Mouse (Mus musculus): Measurements from ENCODE around the gene Efnb2.

Gene Efnb2

GRCm38 (mm10) chr8:8661103-8661758 lies at the start of gene Efnb2:
TSS of gene Efnb2 (minus strand) at chr8:8661242.
- DNase-seq (ENCODE audit: low read depth), result peak; percentile 93

DNA sequence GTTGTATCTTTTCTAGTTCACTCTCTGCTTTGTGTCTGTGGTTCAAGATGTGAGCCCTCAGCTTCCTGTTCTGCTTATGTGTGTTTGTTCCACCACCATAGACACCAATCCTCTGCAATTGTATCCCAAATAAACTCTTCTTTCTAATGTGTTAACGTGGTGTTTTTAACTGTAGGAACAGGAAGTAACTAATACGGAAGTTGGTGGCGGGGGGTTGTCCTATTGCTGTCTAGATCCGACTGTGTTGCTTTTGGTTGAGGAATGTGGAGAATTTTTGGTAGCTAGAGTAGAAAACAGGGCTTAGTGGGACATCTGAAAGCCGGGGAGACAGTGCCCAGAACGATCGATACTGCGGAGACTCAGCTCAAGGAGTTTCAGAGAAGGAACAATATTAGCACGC lies 43.8 kb upstream of the Efnb2 start:
- DNase-seq (ENCODE audit: low read depth), result no peak

DNA sequence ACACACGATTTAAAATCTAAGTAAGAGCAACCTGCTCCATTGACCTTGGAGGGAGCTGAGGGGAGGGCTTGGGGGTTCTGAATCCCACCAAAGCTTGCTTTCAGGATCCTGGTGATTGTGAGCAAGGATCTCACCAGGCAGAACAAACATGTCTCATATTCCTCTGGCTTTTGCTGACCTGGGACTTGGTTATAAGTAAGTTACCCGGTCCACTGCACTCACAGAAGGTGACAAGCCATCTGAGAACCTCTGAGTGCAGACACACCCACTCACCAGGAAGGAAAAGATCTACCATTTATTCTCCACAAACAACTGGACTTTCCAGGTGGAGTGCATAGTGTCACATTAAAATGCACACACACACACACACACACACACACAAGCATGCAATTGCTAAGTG lies 42.6 kb upstream of the Efnb2 start:
- DNase-seq (ENCODE audit: low read depth), result no peak

- no peak for DNase-seq (ENCODE audit: low read depth)
These were observed 39.8 kb upstream of the Efnb2 start for GRCm38 (mm10) chr8:8700821-8701220.

DNA sequence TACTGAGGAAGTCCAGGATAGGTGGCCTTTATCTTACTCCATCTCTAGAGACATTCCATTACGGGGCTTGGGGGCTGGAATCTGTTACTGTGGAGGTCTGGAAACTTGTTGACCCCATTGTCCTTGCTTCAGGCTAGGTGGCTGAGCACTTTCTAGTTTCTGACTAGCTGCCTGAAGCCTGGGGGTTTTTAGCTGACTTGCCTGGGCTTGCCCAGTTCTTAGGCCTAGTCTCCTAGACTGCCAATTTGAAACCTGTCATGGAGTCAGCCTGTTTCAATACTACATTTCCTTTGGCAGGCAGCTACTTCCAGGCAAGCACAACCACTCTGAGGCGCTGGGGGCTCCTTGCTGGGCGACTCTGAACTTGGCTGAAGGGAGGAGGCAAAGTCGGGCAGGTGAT lies 39.2 kb upstream of the Efnb2 start:
- DNase-seq (ENCODE audit: low read depth), result no peak

DNA sequence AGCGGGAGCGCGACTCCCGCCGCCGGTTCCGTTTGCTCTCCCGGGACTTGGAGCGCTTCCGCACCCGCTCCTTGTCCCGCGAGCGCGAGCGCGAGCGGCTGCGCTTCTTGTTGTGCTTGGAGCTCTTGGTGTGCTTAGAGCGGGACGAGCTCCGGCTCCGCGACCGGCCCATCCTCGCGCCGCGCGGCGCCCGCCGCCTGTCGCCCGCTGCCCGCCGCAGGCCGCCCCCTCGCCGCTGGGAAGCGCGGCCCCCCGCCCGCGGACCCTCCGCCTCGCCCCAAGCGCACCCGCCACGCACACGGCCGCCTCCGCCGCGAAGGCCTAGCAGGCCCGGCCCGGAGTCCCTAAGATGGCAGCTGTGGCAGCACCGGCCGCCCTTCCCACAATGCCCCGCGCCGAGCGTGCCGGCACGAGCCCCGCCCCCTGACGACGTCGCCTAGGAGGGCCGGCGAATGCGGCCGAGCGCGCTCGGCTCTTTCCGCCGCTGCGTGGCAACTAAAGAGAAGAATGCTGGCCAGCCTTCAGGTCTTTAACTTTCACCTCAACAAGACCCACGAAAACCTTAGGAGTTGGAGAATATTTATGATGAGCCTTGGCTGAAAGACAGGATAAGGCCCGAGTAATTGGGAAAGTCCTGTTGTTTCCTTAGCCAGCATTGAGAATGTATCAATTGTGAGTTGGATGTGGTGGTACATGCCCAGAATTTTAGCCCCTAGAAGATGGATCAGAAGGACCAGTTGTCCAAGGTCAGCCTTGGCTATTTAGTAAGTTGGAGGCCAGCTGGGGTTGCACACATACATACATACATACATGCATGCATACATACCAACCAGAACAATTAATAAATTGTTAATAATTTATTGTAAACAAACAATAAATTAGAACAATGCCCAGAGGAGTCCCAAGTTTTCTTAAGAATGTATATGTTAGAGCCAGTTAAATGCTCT lies 29.4 kb upstream of the Efnb2 start, which contains the start of gene Arglu1:
Gene Arglu1 (minus strand): TSS at position 376 of the 947 bp plus-strand sequence.
- DNase-seq (ENCODE audit: low read depth), result peak; percentile 96

DNA sequence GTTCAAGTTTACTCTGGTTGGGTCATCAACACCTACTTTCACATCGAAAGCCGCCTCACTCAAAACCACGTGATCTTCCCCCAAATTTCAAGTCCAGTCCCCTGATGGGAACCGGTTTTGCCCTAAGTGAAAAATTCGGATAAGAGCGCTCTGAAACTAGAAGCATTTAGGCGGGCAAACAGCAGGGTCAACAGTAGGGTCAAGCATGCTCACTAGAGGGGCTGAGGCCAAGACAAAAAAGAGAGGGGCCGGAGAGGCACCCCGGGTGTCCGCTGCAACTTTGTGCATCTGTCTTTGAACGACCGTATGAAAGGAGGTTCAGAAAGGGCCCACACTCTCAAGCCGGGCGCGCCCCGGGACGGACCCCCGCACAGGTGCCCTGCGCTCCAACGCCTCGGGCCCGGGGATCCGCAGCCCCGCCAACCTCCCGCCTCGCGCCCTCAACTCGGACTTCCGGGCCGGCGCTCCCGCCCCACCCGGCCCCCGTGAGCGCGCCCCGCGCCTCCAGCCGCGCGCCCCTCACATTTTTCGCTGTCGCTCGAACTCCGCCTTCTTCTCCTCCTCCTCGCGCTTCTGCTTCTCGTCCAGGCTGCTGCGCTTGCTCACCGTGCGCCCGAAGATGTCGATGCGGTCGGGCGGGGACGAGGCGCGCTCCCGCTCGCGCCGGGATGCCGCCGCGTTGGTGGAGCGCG lies 28.6 kb upstream of the Efnb2 start:
- DNase-seq (ENCODE audit: low read depth), result peak; percentile 74

DNA sequence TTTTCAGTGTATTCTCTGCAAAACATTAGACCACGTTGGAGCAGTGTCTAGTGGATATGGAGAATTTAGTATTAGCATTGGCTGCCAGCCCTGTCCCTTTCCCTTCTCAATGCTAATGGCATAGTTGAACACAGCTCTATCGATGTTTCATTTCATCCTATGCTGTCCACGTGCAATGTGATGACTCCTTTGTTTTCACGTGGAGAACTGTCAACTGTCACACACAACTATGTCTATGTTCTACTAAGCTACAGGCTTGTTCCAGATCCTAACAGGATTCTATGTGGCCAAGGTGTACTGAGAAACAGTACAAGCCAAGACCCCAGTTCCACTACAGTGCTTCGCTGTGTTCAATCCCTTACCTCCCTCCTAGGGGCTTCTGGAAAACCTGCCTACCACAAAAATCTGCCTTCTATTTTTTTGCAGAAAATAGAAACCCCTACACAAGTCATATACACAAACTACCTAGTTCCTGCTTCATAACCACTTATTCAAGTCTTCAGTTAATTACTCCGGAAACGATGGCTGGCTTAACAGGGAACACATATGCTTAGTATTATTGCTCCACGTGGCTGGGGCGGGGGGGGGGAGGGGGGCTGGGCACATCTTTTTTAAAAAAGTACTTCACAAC lies 27.9 kb upstream of the Efnb2 start:
- DNase-seq (ENCODE audit: low read depth), result no peak

GRCm38 (mm10) chr8:8685517-8685916 lies 24.5 kb upstream of the Efnb2 start:
- peak; percentile 22 for DNase-seq (ENCODE audit: low read depth)

DNA sequence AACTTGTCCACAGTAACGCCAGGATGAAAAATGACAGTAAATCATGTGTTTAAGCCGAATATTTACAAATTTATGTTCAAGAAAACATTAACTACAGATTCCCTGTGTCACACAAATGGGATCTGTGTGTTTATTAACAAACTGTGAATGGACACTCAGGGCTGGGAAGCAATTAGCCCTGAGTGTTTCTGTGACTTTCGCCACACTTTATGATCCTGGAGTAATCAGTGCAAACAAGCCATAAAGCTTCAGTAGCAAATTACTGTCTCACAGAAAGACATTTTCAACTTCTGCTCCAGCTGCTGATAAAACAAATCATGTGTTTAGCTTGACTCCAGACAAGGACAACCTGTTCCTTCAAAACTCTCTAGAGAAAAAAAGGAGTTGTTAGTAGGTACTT lies 21.7 kb upstream of the Efnb2 start:
- no peak for DNase-seq (ENCODE audit: low read depth)

GRCm38 (mm10) chr8:8678236-8678635 lies 17.2 kb upstream of the Efnb2 start:
- no peak for DNase-seq (ENCODE audit: low read depth)

DNA sequence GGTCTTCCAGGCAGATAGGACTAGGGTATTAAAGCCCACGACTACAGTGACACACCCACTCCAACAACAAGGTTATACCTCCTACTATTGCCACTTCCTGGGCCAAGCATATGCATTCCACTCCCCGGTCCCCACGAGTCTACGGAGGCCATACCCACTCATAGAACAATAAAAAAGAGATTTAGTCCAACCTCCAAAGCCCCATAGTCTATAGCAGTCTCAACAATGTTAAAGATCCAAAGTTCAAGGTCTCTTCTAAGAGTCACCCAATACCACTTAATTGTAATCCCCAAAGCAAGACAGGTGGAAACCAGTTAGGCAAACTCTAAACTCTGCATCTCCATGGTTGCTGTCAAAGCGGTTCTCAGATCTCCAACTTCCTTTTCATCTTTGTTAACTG lies 13.8 kb upstream of the Efnb2 start:
- no peak for DNase-seq (ENCODE audit: low read depth)

- peak; percentile 88 for DNase-seq (ENCODE audit: low read depth)
These were observed 707 bp upstream of the Efnb2 start for GRCm38 (mm10) chr8:8661759-8662138.

GRCm38 (mm10) chr8:8660307-8661098 lies 539 bp downstream of the Efnb2 start:
- no peak for DNase-seq (ENCODE audit: low read depth)

DNA sequence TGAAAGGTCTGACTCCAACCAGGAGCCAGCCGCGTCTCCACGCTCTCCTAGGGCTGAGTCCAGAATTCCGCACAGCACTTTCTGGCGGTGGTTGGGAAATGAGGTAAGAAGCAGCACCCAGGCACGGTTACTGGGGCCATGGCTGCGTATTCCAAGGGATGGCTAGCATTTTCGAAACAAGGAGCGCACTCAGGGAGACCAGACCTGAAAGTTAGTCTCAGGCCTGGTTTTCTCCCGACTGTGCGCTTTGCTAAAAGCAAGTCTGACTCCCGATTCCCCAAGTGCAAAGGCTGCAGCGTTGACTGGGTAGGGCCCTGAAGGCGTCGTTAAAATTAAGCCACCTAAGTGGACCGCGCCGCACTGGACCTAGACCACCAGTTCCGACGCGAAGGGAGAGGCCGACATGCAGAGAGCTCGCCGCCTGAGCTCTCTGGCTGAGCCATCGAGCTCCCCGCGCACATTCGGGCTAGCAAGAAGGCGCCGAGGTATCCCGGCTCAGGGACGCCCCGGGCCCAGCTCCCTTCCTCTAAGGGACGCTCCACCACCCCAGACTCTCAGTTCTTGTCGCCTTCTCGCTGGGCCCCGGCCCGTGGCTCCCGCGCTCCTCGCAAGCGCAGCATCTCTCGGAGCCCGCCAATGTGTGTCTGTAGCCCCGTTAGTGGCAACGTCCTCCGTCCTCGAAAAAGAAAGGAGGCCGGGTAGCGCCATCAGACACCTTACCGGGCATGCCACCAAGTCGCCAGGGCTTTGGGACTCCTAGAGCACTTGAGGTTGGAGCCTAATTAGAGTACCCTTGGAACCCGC lies 1.3 kb downstream of the Efnb2 start:
- peak; percentile 24 for DNase-seq (ENCODE audit: low read depth)

DNA sequence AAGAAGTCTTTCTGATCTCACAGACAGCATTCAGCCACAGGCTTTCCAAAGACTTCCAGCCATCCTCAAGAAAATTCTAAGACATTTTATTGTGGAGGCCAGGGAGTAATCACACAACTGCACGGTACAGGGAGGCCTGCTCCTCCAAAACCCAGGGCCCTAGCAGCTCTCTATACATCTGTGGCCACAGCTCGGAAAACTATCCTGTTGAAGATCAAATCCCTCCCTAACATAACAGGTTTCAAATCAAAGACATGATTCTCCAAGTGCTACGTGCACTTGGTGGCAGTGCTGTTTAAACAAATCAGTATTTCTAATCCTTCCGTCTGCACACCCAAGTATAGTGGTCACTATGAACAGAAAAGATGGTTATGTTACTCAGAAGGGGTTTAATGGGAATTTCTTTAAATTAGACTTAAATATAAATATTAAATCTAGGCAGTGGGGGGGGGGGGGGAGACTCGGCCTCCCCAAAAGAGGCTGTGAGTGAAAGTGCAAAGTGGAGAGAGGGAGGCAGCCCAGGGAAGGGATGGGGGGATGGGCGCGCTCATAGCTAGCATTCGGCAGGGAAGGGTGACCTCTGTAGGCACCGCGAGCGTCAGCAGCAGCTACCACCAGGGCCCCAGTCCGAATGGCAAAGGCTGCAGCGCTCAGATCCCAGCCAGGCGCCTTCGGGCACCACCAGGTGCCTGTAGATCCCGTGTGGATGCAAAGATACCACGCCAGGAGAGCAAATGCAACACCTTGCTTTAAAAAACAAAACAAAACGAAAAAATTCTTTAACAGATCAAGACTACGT lies 2.4 kb downstream of the Efnb2 start:
- peak; percentile 30 for DNase-seq (ENCODE audit: low read depth)

DNA sequence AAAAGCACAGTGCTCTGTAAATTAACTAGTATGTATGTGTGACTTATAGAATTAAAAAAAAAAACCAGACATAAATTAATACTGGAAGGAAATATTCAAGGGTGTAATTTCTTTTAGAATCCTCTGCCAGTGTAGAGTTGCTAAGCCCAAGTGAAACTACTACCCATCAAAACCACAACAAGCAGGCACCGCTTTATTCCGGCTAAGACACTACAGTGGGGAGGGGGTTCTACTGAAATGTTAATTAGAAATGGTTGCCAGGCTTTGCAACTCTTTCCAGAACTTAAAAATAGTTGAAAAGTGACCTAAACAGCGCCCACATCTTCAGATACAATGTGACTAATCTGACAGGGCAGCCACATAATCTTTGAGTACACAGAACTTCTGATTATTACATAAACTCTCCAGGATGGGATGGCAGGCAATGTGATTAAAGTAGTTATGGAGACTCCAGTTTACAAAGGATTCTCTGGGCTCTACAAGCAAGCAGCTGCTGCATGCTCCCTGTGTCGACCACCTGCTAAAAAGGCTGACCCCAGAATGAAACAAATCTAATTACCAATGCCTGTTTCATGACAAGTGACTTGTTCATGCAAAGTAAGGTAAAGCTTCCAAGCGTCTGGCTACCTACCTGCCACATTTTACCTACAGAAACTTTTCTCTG lies 3.2 kb downstream of the Efnb2 start:
- no peak for DNase-seq (ENCODE audit: low read depth)

DNA sequence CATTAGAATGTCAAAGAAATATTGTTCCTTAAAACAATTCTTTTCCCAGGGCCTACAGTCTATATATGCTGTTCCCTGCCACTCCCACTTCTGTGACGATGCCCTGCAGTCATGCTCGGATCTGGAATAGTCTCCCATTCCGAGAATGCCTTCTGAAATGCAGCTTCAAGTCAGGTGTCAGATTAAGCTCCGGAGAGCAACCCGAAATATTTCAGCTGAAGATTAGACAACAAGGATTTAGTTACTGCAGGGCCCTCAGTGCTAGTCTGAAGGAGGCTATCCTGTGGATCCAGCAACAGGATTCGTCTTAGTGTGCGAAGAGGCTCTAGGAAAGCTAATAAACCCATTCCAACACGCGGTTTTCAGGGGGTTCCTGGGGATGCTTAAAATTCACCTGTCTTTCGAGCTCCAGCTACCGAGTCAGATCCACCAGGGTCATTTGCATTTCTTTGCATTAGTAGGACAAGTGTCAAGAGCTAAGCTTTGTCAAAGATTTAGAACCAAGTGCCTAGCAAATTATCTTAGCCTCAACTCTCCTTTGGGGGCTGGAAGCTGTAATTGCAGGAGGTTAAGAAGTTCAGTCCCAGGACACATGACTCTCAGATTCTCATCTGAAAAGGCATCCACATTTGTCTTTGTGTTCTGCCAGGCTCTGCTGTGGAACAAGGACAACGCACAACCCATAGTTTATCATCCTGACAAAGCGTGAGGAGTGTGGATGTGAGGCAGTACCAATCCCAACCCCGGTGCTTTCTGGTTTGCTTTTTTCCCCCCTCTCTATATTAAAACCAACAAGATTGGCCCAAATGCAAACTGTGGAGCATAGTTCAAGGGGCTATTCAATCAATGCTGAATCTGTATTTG lies 4.2 kb downstream of the Efnb2 start:
- no peak for DNase-seq (ENCODE audit: low read depth)
